Mouse (Mus musculus): ENCODE results near the gene Saysd1.

DNA sequence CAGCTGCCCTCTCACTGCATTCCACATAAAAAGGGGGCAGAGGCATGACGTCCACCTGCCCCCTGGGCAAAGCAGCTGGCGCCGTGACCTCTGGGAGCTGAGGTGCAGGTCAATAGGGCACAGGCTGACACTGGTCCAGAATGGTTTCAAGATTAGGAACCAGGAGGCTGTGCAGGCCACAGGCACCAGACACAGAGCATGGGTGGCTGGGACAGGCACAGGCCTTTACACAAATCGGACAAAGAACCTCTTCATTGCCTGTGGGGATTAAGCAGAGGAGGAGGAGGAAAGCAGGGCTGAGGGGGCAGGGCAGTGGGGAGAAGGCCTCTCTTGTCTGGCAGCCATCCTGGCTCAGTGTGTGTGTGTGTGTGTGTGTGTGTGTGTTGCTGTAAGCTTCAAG, 5.8 kb upstream of the Saysd1 start:
- TF ChIP-seq CHD2 (IDR thresholded peaks at IDR 0.05; ENCODE audit: low read length) (no peak), ZNF384 (IDR thresholded peaks at IDR 0.05; ENCODE audit: low read depth, low read length) (no peak), POLR2AphosphoS2 (IDR thresholded peaks at IDR 0.05; ENCODE audit: low read depth, low read length) (no peak), MAZ (IDR thresholded peaks at IDR 0.05; ENCODE audit: low read depth, low read length) (no peak), KAT2A (IDR thresholded peaks at IDR 0.05; ENCODE audit: insufficient replicate concordance, low read length) (no peak), CTCF (conservative IDR thresholded peaks at IDR 0.05 in 1 of 2, IDR thresholded peaks at IDR 0.05 in 1 of 2; ENCODE audit: low read depth in 2 of 2, low read length in 2 of 2) (no peak), POLR2A (IDR thresholded peaks at IDR 0.05; ENCODE audit: low read depth, low read length) (no peak), CHD1 (IDR thresholded peaks at IDR 0.05; ENCODE audit: low read depth, low read length) (no peak), SMC3 (IDR thresholded peaks at IDR 0.05; ENCODE audit: low read depth, low read length) (no peak), TCF12 (IDR thresholded peaks at IDR 0.05; ENCODE audit: low read depth, low read length) (no peak), EP300 (IDR thresholded peaks at IDR 0.05; ENCODE audit: low read length) (no peak), ZC3H11A (IDR thresholded peaks at IDR 0.05; ENCODE audit: low read depth, low read length) (no peak), USF2 (conservative IDR thresholded peaks at IDR 0.05; ENCODE audit: low read depth, low read length) (no peak)

All from CH12.LX (cell line).